Mouse (Mus musculus): ENCODE results near the gene Pcbp2. TPM values are rescaled to one million over a fixed set of nuclear protein-coding genes. Genes with fewer than 3 reads are reported as not detected.
A peak's percentile ranks its signal among the peaks of the same experiment; 100 is the strongest.

The Pcbp2 gene
- 184 and 194 TPM in 2 replicates for polyA plus RNA-seq (2014; fragmentation: Nextera tagmentation; extraction: Ambion mirVana)

DNA sequence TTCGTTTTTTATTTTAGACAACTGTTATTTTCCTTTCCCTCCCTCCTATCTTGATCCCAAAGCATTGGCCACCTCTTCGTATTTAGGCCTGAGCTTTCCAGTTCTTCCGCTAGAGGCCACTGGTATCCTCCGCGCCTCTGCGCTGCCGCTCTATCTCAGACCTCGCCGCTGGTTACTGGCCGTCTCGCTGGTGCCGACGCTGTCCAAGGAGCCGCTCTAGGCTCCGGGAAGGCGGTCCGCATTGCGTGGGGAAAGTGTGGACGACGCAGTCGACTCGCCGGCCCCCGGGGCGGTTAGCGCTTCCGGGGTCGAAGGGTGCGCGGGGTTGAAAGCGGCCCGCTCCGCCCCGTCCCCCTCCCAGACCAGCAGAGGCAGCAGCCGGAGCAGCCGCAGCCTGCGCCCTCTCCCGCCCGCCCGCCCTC, at the start of gene Pcbp2:
Gene Pcbp2 (plus strand): TSS at position 357 of the 422 bp plus-strand sequence.
- WGBS, result under 1% methylated on average over 34 of the region's 40 CpGs
- ATAC-seq (ENCODE audit: insufficient number of reproducible peaks, insufficient read depth, low FRiP score, low read depth), result peak; percentile 99
- Histone ChIP-seq H3K36me3 (ENCODE audit: control insufficient read depth, insufficient read depth, low read length) (peaks cover 25% of the 10 kb centered on the region), H3K9me3 (ENCODE audit: control insufficient read depth, low read length) (no peaks in the 10 kb centered on the region), H3K27me3 (ENCODE audit: control insufficient read depth, insufficient read depth, low read length) (no peaks in the 10 kb centered on the region), H3K4me3 (ENCODE audit: control insufficient read depth in 1 of 2, insufficient read depth in 1 of 2, low read depth in 1 of 2, low read length in 2 of 2) (peak within 1 kb of the TSS; percentile 68 to 92), H3K4me2 (ENCODE audit: low read length) (peak within 1 kb of the TSS; percentile 85), H3K9ac (ENCODE audit: low read length) (peak within 1 kb of the TSS; percentile 98), H3K27ac (replicated peaks in 1 of 2; ENCODE audit: control insufficient read depth in 1 of 2, insufficient read depth in 1 of 2, low read depth in 2 of 2, low read length in 2 of 2) (peak within 1 kb of the TSS; percentile 91 to 99), H3K4me1 (ENCODE audit: control insufficient read depth in 2 of 2, insufficient read depth in 2 of 2, low read length in 2 of 2) (peaks cover 2 to 18% of the 10 kb centered on the region in 2 experiments; a peak in 3 of 4 replicates)

DNA sequence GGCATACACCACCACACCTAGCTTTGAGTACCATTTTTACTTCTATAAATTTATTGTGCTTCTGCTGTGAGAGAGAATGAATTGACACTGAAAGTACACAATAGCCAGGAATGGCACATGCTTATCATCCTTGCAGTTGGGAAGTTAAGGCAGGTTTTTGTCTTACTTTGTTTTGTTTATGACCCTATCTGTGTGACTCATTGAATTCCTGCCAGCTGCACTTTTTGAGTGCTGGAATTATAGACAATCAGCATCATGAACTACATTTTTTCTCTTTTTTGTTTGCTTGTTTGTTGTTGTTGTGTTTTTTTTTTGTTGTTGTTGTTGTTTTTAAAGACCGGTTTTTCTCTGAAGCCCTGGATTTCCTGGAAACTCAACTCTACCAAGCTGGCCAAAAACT, 49.4 kb upstream of the Pcbp2 start:
- no peak for ATAC-seq (ENCODE audit: insufficient number of reproducible peaks, insufficient read depth, low FRiP score, low read depth)
- no peak overlapping the region for H3K9ac ChIP-seq (ENCODE audit: low read length)

DNA sequence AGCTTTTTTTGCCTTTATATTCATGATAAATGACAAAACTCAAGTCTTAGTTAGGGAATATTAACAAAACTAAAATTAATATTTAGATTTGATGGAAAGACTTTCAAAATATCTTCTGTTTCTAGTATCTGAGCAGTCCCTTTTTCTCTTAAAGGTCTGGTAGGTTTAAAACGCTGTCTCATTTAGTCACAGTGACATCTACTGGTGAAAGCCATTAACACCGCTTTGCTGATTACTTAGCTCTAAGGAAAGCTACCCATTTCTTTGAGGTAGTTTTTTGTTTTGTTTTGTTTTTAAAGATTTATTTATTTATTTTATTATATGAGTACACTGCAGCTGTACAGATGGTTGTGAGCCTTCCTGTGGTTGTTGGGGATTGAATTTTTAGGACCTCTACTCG, 48.9 kb upstream of the Pcbp2 start:
- 0 out of 4 replicates have a peak, but pooled peaks cover 0 to 4% of the 10 kb centered on the region in 2 experiments for H3K4me1 ChIP-seq (ENCODE audit: control insufficient read depth in 2 of 2, insufficient read depth in 2 of 2, low read length in 2 of 2)
- H3K4me2 ChIP-seq (ENCODE audit: low read length), result no peak overlapping the region
- H3K27me3 ChIP-seq (ENCODE audit: control insufficient read depth, insufficient read depth, low read length), result no peaks in the 10 kb centered on the region
- H3K4me3 ChIP-seq (ENCODE audit: control insufficient read depth in 1 of 2, insufficient read depth in 1 of 2, low read depth in 1 of 2, low read length in 2 of 2), result no peak overlapping the region
- ATAC-seq (ENCODE audit: insufficient number of reproducible peaks, insufficient read depth, low FRiP score, low read depth), result no peak
- H3K9me3 ChIP-seq (ENCODE audit: control insufficient read depth, low read length), result no peaks in the 10 kb centered on the region
- H3K36me3 ChIP-seq (ENCODE audit: control insufficient read depth, insufficient read depth, low read length), result peaks cover 48% of the 10 kb centered on the region
- WGBS, result 48% methylated on average over 3 of the region's 3 CpGs
- H3K9ac ChIP-seq (ENCODE audit: low read length), result no peak overlapping the region
- H3K27ac ChIP-seq (replicated peaks in 1 of 2; ENCODE audit: control insufficient read depth in 1 of 2, insufficient read depth in 1 of 2, low read depth in 2 of 2, low read length in 2 of 2), result no peak overlapping the region

More for the DNA sequence above, 49.4 kb upstream of the Pcbp2 start:
- H3K36me3 ChIP-seq (ENCODE audit: control insufficient read depth, insufficient read depth, low read length), result peaks cover 44% of the 10 kb centered on the region
- H3K27ac ChIP-seq (replicated peaks in 1 of 2; ENCODE audit: control insufficient read depth in 1 of 2, insufficient read depth in 1 of 2, low read depth in 2 of 2, low read length in 2 of 2), result 0 out of 4 replicates have a peak overlapping the region, but pooled peaks of 1 of the 2 experiments have one; percentile 19
- H3K27me3 ChIP-seq (ENCODE audit: control insufficient read depth, insufficient read depth, low read length), result no peaks in the 10 kb centered on the region
- WGBS, result 41% methylated on average over 1 of the region's 1 CpGs
- no peak overlapping the region for H3K4me2 ChIP-seq (ENCODE audit: low read length)
- H3K4me3 ChIP-seq (ENCODE audit: control insufficient read depth in 1 of 2, insufficient read depth in 1 of 2, low read depth in 1 of 2, low read length in 2 of 2), result no peak overlapping the region
- 0 out of 4 replicates have a peak, but pooled peaks cover 0 to 4% of the 10 kb centered on the region in 2 experiments for H3K4me1 ChIP-seq (ENCODE audit: control insufficient read depth in 2 of 2, insufficient read depth in 2 of 2, low read length in 2 of 2)
- H3K9me3 ChIP-seq (ENCODE audit: control insufficient read depth, low read length), result no peaks in the 10 kb centered on the region

DNA sequence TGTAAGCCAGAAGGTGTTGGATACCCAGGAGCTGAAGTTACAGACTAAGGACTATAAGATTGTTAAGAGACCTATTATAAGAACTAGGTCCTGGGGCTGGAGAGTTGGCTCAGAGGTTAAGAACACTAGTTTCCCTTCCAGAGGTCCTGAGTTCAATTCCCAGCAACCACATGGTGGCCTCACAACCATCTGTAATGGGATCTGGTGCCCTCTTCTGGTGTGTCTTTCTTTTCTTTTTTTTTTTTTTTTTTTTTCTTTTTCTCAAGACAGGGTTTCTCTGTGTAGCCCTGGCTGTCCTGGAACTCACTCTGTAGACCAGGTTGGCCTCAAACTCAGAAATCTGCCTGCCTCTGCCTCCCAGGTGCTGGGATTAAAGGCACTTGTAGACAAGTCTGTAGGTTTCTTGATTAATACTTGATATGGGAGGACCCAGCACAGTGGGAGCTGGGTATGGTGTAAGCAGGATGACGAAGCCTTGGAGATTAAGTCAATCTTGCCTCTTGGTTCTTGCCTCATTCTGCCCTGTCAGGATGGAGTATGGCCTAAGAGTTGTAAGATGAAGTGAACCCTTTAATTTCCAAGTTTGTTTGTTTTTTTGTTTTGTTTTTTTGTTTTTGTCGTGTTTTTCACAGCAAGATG, 46.6 kb upstream of the Pcbp2 start:
- H3K9ac ChIP-seq (ENCODE audit: low read length), result no peak overlapping the region
- H3K4me2 ChIP-seq (ENCODE audit: low read length), result no peak overlapping the region
- H3K9me3 ChIP-seq (ENCODE audit: control insufficient read depth, low read length), result no peaks in the 10 kb centered on the region
- 89% methylated on average over 2 of the region's 2 CpGs for WGBS
- no peak for ATAC-seq (ENCODE audit: insufficient number of reproducible peaks, insufficient read depth, low FRiP score, low read depth)
- H3K36me3 ChIP-seq (ENCODE audit: control insufficient read depth, insufficient read depth, low read length), result peaks cover 56% of the 10 kb centered on the region
- H3K4me3 ChIP-seq (ENCODE audit: control insufficient read depth in 1 of 2, insufficient read depth in 1 of 2, low read depth in 1 of 2, low read length in 2 of 2), result no peak overlapping the region
- H3K27ac ChIP-seq (replicated peaks in 1 of 2; ENCODE audit: control insufficient read depth in 1 of 2, insufficient read depth in 1 of 2, low read depth in 2 of 2, low read length in 2 of 2), result no peak overlapping the region
- no peaks in the 10 kb centered on the region for H3K27me3 ChIP-seq (ENCODE audit: control insufficient read depth, insufficient read depth, low read length)
- 0 out of 4 replicates have a peak, but pooled peaks cover 0 to 4% of the 10 kb centered on the region in 2 experiments for H3K4me1 ChIP-seq (ENCODE audit: control insufficient read depth in 2 of 2, insufficient read depth in 2 of 2, low read length in 2 of 2)

DNA sequence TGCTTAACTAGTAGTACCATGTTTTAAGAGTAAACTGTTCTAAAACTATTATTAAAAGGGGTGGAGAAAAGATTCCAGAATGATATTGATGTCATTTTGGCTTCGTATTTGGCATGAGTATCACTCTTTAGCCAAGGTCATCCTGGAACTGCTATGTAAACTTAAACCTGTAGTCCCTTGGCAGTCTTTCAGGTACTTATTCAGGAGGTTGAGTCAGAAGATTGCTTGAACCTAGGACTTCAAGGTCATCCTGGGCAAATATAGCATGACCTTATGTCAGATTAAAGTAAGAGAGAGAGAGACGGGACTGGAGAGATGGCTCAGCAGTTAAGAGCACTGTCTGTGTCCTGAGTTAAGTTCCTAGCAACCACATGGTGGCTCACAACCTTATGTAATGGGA, 45.7 kb upstream of the Pcbp2 start:
- no peak overlapping the region for H3K4me2 ChIP-seq (ENCODE audit: low read length)
- peaks cover 58% of the 10 kb centered on the region for H3K36me3 ChIP-seq (ENCODE audit: control insufficient read depth, insufficient read depth, low read length)
- ATAC-seq (ENCODE audit: insufficient number of reproducible peaks, insufficient read depth, low FRiP score, low read depth), result no peak
- H3K9me3 ChIP-seq (ENCODE audit: control insufficient read depth, low read length), result no peaks in the 10 kb centered on the region
- H3K4me3 ChIP-seq (ENCODE audit: control insufficient read depth in 1 of 2, insufficient read depth in 1 of 2, low read depth in 1 of 2, low read length in 2 of 2), result no peak overlapping the region
- H3K27ac ChIP-seq (replicated peaks in 1 of 2; ENCODE audit: control insufficient read depth in 1 of 2, insufficient read depth in 1 of 2, low read depth in 2 of 2, low read length in 2 of 2), result no peak overlapping the region
- H3K4me1 ChIP-seq (ENCODE audit: control insufficient read depth in 2 of 2, insufficient read depth in 2 of 2, low read length in 2 of 2), result 0 out of 4 replicates have a peak, but pooled peaks cover 0 to 4% of the 10 kb centered on the region in 2 experiments
- 68% methylated on average over 2 of the region's 2 CpGs for WGBS
- no peak overlapping the region for H3K9ac ChIP-seq (ENCODE audit: low read length)
- H3K27me3 ChIP-seq (ENCODE audit: control insufficient read depth, insufficient read depth, low read length), result no peaks in the 10 kb centered on the region

DNA sequence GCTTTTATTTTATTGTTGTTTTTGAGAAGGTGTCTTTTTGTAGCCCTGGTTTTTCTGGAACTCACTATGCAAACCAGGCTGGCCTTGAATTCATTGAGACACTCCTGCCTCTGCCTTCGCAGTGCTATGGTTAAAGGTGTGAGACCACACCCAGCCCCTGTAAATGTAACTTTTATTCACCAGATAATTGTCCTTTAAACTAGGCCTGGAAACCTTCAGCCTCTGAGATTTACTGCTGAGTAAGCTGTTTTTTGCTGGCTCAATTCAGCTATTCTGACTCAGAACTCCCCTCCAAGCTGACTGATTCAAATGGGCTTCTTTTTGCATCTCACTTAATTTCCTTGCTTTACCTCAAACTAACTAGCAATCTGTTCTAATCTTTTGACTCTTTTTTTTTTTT, 43.4 kb upstream of the Pcbp2 start:
- H3K9me3 ChIP-seq (ENCODE audit: control insufficient read depth, low read length), result no peaks in the 10 kb centered on the region
- no peaks in the 10 kb centered on the region for H3K4me1 ChIP-seq (ENCODE audit: control insufficient read depth in 2 of 2, insufficient read depth in 2 of 2, low read length in 2 of 2)
- H3K27ac ChIP-seq (replicated peaks in 1 of 2; ENCODE audit: control insufficient read depth in 1 of 2, insufficient read depth in 1 of 2, low read depth in 2 of 2, low read length in 2 of 2), result no peak overlapping the region
- no peak overlapping the region for H3K4me2 ChIP-seq (ENCODE audit: low read length)
- no peak for ATAC-seq (ENCODE audit: insufficient number of reproducible peaks, insufficient read depth, low FRiP score, low read depth)
- WGBS, result 100% methylated on average over 1 of the region's 1 CpGs
- H3K9ac ChIP-seq (ENCODE audit: low read length), result no peak overlapping the region
- H3K27me3 ChIP-seq (ENCODE audit: control insufficient read depth, insufficient read depth, low read length), result no peaks in the 10 kb centered on the region
- H3K36me3 ChIP-seq (ENCODE audit: control insufficient read depth, insufficient read depth, low read length), result peaks cover 73% of the 10 kb centered on the region
- H3K4me3 ChIP-seq (ENCODE audit: control insufficient read depth in 1 of 2, insufficient read depth in 1 of 2, low read depth in 1 of 2, low read length in 2 of 2), result no peak overlapping the region

DNA sequence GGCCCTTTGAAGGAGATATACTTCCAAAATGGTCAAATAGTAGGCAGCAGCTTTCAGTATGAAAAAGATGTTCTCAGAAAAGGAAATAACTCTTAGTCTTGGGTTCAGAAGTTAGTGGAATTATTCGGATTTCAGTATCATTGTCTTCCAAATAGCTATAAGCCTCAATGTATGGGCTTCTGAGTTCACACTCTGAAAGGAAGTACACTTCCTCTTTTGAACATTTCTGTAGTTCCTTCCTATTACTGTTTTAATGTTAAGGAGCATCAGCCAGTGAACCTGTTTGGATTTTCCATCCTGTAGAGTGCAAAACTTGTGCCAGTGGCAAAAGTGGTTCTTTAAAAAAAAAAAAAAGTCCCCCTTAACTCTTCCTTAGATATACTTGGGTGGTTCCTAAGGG, 38.3 kb upstream of the Pcbp2 start:
- peak overlapping the region in 1 of 2 experiments; percentile 53; a peak in 2 of 4 replicates for H3K27ac ChIP-seq (replicated peaks in 1 of 2; ENCODE audit: control insufficient read depth in 1 of 2, insufficient read depth in 1 of 2, low read depth in 2 of 2, low read length in 2 of 2)
- peaks cover 92% of the 10 kb centered on the region for H3K36me3 ChIP-seq (ENCODE audit: control insufficient read depth, insufficient read depth, low read length)

More for the DNA sequence above, 38.3 kb upstream of the Pcbp2 start:
- 79% methylated on average over 1 of the region's 1 CpGs for WGBS
- no peaks in the 10 kb centered on the region for H3K27me3 ChIP-seq (ENCODE audit: control insufficient read depth, insufficient read depth, low read length)
- H3K4me1 ChIP-seq (ENCODE audit: control insufficient read depth in 2 of 2, insufficient read depth in 2 of 2, low read length in 2 of 2), result no peaks in the 10 kb centered on the region
- no peak overlapping the region for H3K4me3 ChIP-seq (ENCODE audit: control insufficient read depth in 1 of 2, insufficient read depth in 1 of 2, low read depth in 1 of 2, low read length in 2 of 2)
- H3K4me2 ChIP-seq (ENCODE audit: low read length), result no peak overlapping the region
- H3K9ac ChIP-seq (ENCODE audit: low read length), result no peak overlapping the region
- no peak for ATAC-seq (ENCODE audit: insufficient number of reproducible peaks, insufficient read depth, low FRiP score, low read depth)
- no peaks in the 10 kb centered on the region for H3K9me3 ChIP-seq (ENCODE audit: control insufficient read depth, low read length)
